Mouse (Mus musculus) midbrain, embryonic 16.5 days (tissue): ENCODE results near the gene Tusc1. TPM values are rescaled to one million over a fixed set of nuclear protein-coding genes. Genes with fewer than 3 reads are reported as not detected.

Experiments used
- ATAC-seq: fragments of 200-750 bp; cut with Nextera tagmentation; 2 replicates; pipeline ENCODE4 v1.8.0; 2017; ENCODE audit warnings: moderate TSS enrichment
- H3K27ac ChIP-seq: fragments of 300-500 bp; sonication (generic); 2 replicates; pipeline ENCODE4 v1.5.1; 2014; ENCODE audit warnings: mild to moderate bottlenecking, low read length, mixed read lengths
- H3K27me3 ChIP-seq: fragments of 300-500 bp; sonication (generic); 2 replicates; pipeline ENCODE4 v1.6.1; 2014; ENCODE audit warnings: low read depth, low read length, mixed read lengths; ENCODE audit not compliant: control insufficient read depth, insufficient read depth
- H3K36me3 ChIP-seq: fragments of 300-500 bp; sonication (generic); 2 replicates; pipeline ENCODE4 v1.6.1; 2014; ENCODE audit warnings: mild to moderate bottlenecking, low read length, moderate library complexity, mixed read lengths; ENCODE audit not compliant: control insufficient read depth, insufficient read depth
- H3K4me1 ChIP-seq: fragments of 300-500 bp; sonication (generic); 2 replicates; pipeline ENCODE4 v1.6.1; 2014; ENCODE audit warnings: mild to moderate bottlenecking, low read length, mixed read lengths; ENCODE audit not compliant: control insufficient read depth, insufficient read depth
- H3K4me2 ChIP-seq: fragments of 300-500 bp; sonication (generic); 2 replicates; pipeline ENCODE4 v1.6.1; 2014; ENCODE audit warnings: mild to moderate bottlenecking, low read length, mixed read lengths
- H3K4me3 ChIP-seq: fragments of 300-500 bp; sonication (generic); 2 replicates; pipeline ENCODE4 v1.5.1; 2014; ENCODE audit warnings: low read depth, mild to moderate bottlenecking, low read length, moderate library complexity, mixed read lengths
- H3K9ac ChIP-seq: fragments of 300-500 bp; sonication (generic); 2 replicates; pipeline ENCODE4 v1.6.1; 2014; ENCODE audit warnings: low read depth, low read length, mixed read lengths
- H3K9me3 ChIP-seq: fragments of 300-500 bp; sonication (generic); replicated peaks from 2 replicates; pipeline ENCODE4 v1.6.1; 2014; ENCODE audit warnings: mild to moderate bottlenecking, low read length, mixed read lengths; ENCODE audit not compliant: control insufficient read depth, poor library complexity, severe bottlenecking
- WGBS: fragments of 180-500 bp; shearing (Covaris S2); extraction: QIAGEN DNeasy Blood & Tissue Kit; methylation state at CpG from one replicate; pipeline ENCODE4 v1.1.7; 2014; 5-methylcytosine and 5-hydroxymethylcytosine counted together
- polyA plus RNA-seq: library from polyadenylated mRNA; unstranded; fragments of >200 nt; fragmentation: Nextera tagmentation; extraction: Ambion mirVana; gene quantifications from 2 replicates; pipeline ENCODE4 v1.2.1, GENCODE M21; 2015

Gene Tusc1
- 9.7 and 10.0 TPM in 2 replicates for polyA plus RNA-seq

DNA sequence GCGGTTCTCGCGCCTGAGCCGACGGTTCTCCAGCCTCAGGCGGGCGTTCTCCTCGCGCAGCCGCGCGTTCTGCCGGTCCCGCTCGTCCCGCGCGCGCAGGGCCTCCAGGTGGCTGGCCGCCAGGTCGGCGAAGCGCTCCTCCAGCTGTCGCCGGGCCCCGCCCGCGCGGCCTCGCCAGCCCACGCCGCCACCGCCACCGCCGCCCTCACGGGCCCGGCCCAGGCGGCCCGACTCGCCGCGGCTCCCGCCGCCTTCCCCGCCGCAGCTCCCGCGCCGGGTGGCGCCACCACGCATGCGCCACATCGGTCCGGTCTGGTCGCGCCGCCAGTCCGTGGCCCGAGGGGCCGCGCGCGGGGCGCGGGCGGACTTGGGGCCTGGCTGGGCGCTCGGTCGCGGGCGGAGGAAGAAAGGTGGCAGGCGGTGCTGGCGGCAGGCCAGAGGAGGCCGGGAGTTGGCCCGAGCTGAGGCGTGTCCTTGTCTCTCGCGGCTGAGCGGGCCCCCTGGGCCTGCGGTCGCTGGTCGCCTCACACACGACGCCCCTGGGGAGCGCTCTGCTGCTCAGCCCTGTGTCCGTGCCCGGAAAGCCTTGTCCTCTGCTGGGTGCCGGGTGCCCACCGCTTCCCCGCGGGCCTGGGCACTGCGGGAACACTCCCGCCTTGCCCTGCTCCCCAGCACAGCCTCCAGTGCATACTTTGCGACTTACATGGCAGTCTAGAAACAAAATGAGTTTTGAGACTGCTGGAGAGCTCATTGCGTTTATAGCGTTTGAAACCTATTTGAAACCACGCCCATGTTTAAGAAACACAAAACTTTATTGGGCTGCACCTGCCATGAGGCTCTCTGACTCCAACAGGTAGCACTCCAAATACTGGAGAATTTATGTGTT is at the start of gene Tusc1:
Gene Tusc1 (minus strand): TSS at position 394 of the 886 bp plus-strand sequence.
- Histone ChIP-seq H3K4me1 (peaks cover 6% of the 10 kb centered on the region; the same call in 1 of the 2 replicates), H3K27me3 (no peaks in the 10 kb centered on the region), H3K27ac (peak within 1 kb of the TSS; percentile 96), H3K9me3 (no peaks in the 10 kb centered on the region), H3K4me2 (peak within 1 kb of the TSS; percentile 95), H3K9ac (peak within 1 kb of the TSS; percentile 99), H3K4me3 (peak within 1 kb of the TSS; percentile 81), H3K36me3 (no peaks in the 10 kb centered on the region)
- under 1% methylated on average over 62 of the region's 97 CpGs for WGBS
- peak; percentile 94 for ATAC-seq

- Histone ChIP-seq H3K4me3 (no peak overlapping the region), H3K9ac (no peak overlapping the region), H3K9me3 (no peaks in the 10 kb centered on the region), H3K27ac (no peak overlapping the region), H3K4me2 (no peak overlapping the region), H3K4me1 (no peaks in the 10 kb centered on the region), H3K36me3 (no peaks in the 10 kb centered on the region), H3K27me3 (no peaks in the 10 kb centered on the region)
- ATAC-seq, result no peak
- WGBS, result 70% methylated on average over 2 of the region's 2 CpGs
Observed at GRCm38 (mm10) chr4:93352930-93353329, 17.6 kb upstream of the Tusc1 start.

DNA sequence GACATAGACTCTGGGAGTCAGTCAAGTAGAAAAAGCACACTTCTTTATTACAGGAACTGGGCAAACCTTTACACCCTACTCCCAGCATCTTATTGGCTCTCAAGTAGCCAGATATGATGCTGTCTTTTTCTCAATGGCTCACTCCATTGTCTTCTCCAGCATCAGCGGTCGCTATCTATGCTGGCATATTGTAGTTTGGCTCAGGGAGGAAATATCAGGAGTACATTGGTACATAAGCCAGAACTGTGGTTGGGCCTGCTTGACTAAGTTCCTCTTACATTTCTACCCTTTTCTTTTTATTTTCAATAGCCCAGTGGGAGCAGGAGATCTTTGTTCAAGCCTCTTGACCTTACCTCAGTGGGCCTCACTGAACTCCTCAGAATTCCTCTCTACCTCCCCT is 9.0 kb upstream of the Tusc1 start:
- Histone ChIP-seq H3K9ac (no peak overlapping the region), H3K27me3 (no peaks in the 10 kb centered on the region), H3K4me3 (no peak overlapping the region), H3K9me3 (no peaks in the 10 kb centered on the region), H3K27ac (no peak overlapping the region), H3K36me3 (no peaks in the 10 kb centered on the region), H3K4me1 (no peaks in the 10 kb centered on the region), H3K4me2 (no peak overlapping the region)
- 95% methylated on average over 2 of the region's 2 CpGs for WGBS
- ATAC-seq, result no peak

- Histone ChIP-seq H3K4me1 (no peaks in the 10 kb centered on the region), H3K4me3 (no peak overlapping the region), H3K9ac (no peak overlapping the region), H3K4me2 (no peak overlapping the region), H3K27ac (no peak overlapping the region), H3K9me3 (no peaks in the 10 kb centered on the region), H3K36me3 (no peaks in the 10 kb centered on the region), H3K27me3 (no peaks in the 10 kb centered on the region)
- ATAC-seq, result no peak
Observed at GRCm38 (mm10) chr4:93341568-93341967, 6.3 kb upstream of the Tusc1 start.

DNA sequence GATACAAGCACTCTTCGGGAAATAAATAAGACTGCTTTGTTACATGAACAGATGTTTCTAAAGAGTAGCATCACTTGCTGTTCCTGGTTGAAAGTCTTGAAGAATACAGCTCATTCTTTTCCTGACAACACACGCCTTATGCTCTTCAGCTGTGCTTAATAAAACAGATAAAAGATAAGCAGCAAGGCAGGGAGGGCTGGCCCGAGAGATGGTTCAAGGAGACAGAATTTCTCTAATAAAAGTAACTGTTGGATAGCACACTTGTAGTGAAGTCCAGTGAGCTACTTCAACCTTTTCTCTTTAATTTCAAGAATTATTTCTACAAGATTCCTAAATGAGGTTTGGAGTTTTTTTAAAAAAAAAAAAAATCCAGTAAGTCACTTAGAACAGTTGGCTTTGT is 2.7 kb upstream of the Tusc1 start:
- H3K36me3 ChIP-seq, result no peaks in the 10 kb centered on the region
- no peak for ATAC-seq
- H3K9me3 ChIP-seq, result no peaks in the 10 kb centered on the region
- peaks cover 6% of the 10 kb centered on the region; the same call in 1 of the 2 replicates for H3K4me1 ChIP-seq
- no peak overlapping the region for H3K9ac ChIP-seq
- H3K4me2 ChIP-seq, result no peak overlapping the region
- WGBS, result 85% methylated on average over 3 of the region's 3 CpGs
- no peaks in the 10 kb centered on the region for H3K27me3 ChIP-seq
- no peak overlapping the region for H3K4me3 ChIP-seq
- no peak overlapping the region for H3K27ac ChIP-seq

DNA sequence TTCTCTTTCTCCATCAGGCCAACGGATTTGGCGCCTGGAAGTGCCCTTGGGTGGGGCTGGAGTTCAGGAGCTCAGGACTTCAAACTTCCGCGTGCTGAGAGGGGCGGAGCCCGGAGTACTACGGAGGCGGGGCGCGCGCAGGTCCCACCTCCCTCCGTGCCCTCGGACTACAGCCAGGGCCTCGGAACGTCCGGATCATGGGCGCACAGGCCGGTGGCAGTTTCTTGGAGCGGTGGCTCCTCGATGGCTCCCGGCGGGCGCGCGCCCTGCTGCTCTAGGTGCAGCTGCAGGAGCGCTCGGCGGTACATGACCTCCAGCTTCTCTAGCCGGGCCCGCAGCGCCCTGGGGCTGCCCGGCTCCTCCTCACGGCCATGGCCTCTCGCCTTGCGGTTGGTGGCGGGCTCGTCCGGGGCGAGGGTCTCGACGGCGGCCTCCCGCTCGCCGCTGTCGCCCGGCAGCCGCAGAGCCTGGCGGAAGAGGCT is 634 bp downstream of the Tusc1 start:
- Histone ChIP-seq H3K9me3 (no peaks in the 10 kb centered on the region), H3K27ac (peak overlapping the region; percentile 96), H3K4me1 (peaks cover 6% of the 10 kb centered on the region; the same call in 1 of the 2 replicates), H3K9ac (peak overlapping the region; percentile 99), H3K36me3 (no peaks in the 10 kb centered on the region), H3K4me3 (peak overlapping the region; percentile 81), H3K4me2 (peak overlapping the region; percentile 95), H3K27me3 (no peaks in the 10 kb centered on the region)
- ATAC-seq, result peak; percentile 91
- under 1% methylated on average over 45 of the region's 49 CpGs for WGBS

DNA sequence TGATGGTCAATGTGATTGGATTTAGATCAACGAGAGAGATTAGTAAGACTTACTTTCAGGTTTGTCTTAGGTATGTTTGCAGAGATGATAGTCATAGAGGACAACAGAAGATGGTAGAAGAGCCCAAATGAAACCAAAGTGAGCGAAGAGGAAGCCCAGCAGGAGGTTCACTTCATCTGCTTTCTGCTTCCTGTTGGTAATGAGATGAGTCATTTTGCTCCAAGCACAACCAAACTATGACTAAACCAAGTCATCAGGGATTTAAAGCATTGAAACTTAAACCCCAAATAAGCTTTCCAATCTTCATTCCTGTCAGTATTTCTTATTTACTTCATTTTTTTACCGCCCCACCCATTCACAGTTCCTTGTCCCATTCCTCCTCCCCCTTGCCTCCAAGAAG is 27.8 kb downstream of the Tusc1 start:
- H3K4me3 ChIP-seq, result no peak overlapping the region
- no peaks in the 10 kb centered on the region; the same call in 1 of the 2 replicates for H3K9me3 ChIP-seq
- no peak overlapping the region for H3K9ac ChIP-seq
- ATAC-seq, result no peak
- WGBS, result 91% methylated on average over 3 of the region's 3 CpGs
- no peaks in the 10 kb centered on the region for H3K36me3 ChIP-seq
- H3K4me1 ChIP-seq, result no peaks in the 10 kb centered on the region
- no peak overlapping the region for H3K27ac ChIP-seq
- no peak overlapping the region for H3K4me2 ChIP-seq
- no peaks in the 10 kb centered on the region for H3K27me3 ChIP-seq

- no peak overlapping the region for H3K4me3 ChIP-seq
- H3K4me1 ChIP-seq, result no peaks in the 10 kb centered on the region
- no peak overlapping the region for H3K4me2 ChIP-seq
- H3K9ac ChIP-seq, result no peak overlapping the region
- ATAC-seq, result no peak
- H3K27me3 ChIP-seq, result no peaks in the 10 kb centered on the region
- H3K9me3 ChIP-seq, result no peaks in the 10 kb centered on the region
- no peaks in the 10 kb centered on the region for H3K36me3 ChIP-seq
- WGBS, result 74% methylated on average over 4 of the region's 4 CpGs
- H3K27ac ChIP-seq, result no peak overlapping the region
Observed at GRCm38 (mm10) chr4:93286065-93286464, 49.2 kb downstream of the Tusc1 start.
